Mouse (Mus musculus) gastrocnemius, postnatal 14 days (tissue): ENCODE measurements around the gene Gm10837. TPM values are rescaled to one million over a fixed set of nuclear protein-coding genes. Genes with fewer than 3 reads are reported as not detected.

Experiments used
- DNase-seq: peaks from one replicate; pipeline ENCODE4 v3.0.0; 2021; ENCODE audit warnings: mixed read lengths
- intact Hi-C: fragments of 180-260 bp; cut with DNase I; formaldehyde crosslinking; loops from one replicate; pipeline ENCODE4 v1.15.1; 2025; ENCODE audit warnings: low total_unique reads
- total RNA-seq, 2 experiments: library from RNA; stranded (reverse); gene quantifications; 2 replicates each; pipeline ENCODE4 v1.2.3; 2021

Gm10837 gene
- total RNA-seq, 2 experiments from 2014 or later: not detected

- intact Hi-C loops: no loop called here
- no peak for DNase-seq
Observed at GRCm38 (mm10) chr14:122476822-122477215, 13.6 kb upstream of the Gm10837 start.

- DNase-seq: no peak
- intact Hi-C loops: no loop called here
Observed at GRCm38 (mm10) chr14:122477261-122477671, 13.1 kb upstream of the Gm10837 start.

- intact Hi-C loops: no loop called here
- no peak for DNase-seq
Observed at GRCm38 (mm10) chr14:122477971-122478573, 12.3 kb upstream of the Gm10837 start.

GRCm38 (mm10) chr14:122478574-122479011, 11.8 kb upstream of the Gm10837 start:
- intact Hi-C loops: no loop called here
- DNase-seq: no peak

GRCm38 (mm10) chr14:122479461-122480109, 10.8 kb upstream of the Gm10837 start:
- intact Hi-C loops: loop anchor here (10.0 kb wide), 1 partner anchor 405 kb away; no protein-coding TSS in a partner anchor

GRCm38 (mm10) chr14:122480355-122480754, 10.0 kb upstream of the Gm10837 start:
- intact Hi-C loops: loop anchor here (10.0 kb wide), 1 partner anchor 404 kb away; no protein-coding TSS in a partner anchor
- no peak for DNase-seq

More at GRCm38 (mm10) chr14:122479461-122480109, 10.8 kb upstream of the Gm10837 start:
- no peak for DNase-seq

- no peak for DNase-seq
- intact Hi-C loops: loop anchor here (10.0 kb wide), 1 partner anchor 404 kb away; no protein-coding TSS in a partner anchor
Observed at GRCm38 (mm10) chr14:122481181-122481580, 9.2 kb upstream of the Gm10837 start.

GRCm38 (mm10) chr14:122482081-122483023, 8.0 kb upstream of the Gm10837 start:
- no peak for DNase-seq
- intact Hi-C loops: loop anchor here (10.0 kb wide), 1 partner anchor 402 kb away; no protein-coding TSS in a partner anchor

- intact Hi-C loops: loop anchor here (10.0 kb wide), 1 partner anchor 402 kb away; no protein-coding TSS in a partner anchor
- no peak for DNase-seq
Observed at GRCm38 (mm10) chr14:122483024-122483385, 7.4 kb upstream of the Gm10837 start.

- no peak for DNase-seq
- intact Hi-C loops: loop anchor here (10.0 kb wide), 1 partner anchor 401 kb away; no protein-coding TSS in a partner anchor
Observed at GRCm38 (mm10) chr14:122483556-122484421, 6.6 kb upstream of the Gm10837 start.

- no peak for DNase-seq
- intact Hi-C loops: loop anchor here (10.0 kb wide), 1 partner anchor 400 kb away; no protein-coding TSS in a partner anchor
Observed at GRCm38 (mm10) chr14:122484458-122484843, 5.9 kb upstream of the Gm10837 start.

GRCm38 (mm10) chr14:122484844-122485551, 5.4 kb upstream of the Gm10837 start:
- intact Hi-C loops: loop anchor here (10.0 kb wide), 1 partner anchor 400 kb away; no protein-coding TSS in a partner anchor
- no peak for DNase-seq

GRCm38 (mm10) chr14:122485635-122486181, 4.7 kb upstream of the Gm10837 start:
- intact Hi-C loops: loop anchor here (10.0 kb wide), 1 partner anchor 399 kb away; no protein-coding TSS in a partner anchor
- DNase-seq: no peak

- intact Hi-C loops: loop anchor here (10.0 kb wide), 1 partner anchor 398 kb away; no protein-coding TSS in a partner anchor
- no peak for DNase-seq
Observed at GRCm38 (mm10) chr14:122486611-122487010, 3.8 kb upstream of the Gm10837 start.

- intact Hi-C loops: loop anchor here (10.0 kb wide), 1 partner anchor 397 kb away; no protein-coding TSS in a partner anchor
- no peak for DNase-seq
Observed at GRCm38 (mm10) chr14:122487366-122487765, 3.0 kb upstream of the Gm10837 start.

- DNase-seq: no peak
- intact Hi-C loops: loop anchor here (10.0 kb wide), 1 partner anchor 396 kb away; no protein-coding TSS in a partner anchor
Observed at GRCm38 (mm10) chr14:122489041-122489440, 1.3 kb upstream of the Gm10837 start.

GRCm38 (mm10) chr14:122489686-122490414, 536 bp upstream of the Gm10837 start:
- DNase-seq: no peak
- intact Hi-C loops: loop anchor here (10.0 kb wide), 1 partner anchor 395 kb away; no protein-coding TSS in a partner anchor
